Mouse (Mus musculus) C2C12 (cell line): ENCODE results near the gene Hdgfl2. TPM values are rescaled to one million over a fixed set of nuclear protein-coding genes. Genes with fewer than 3 reads are reported as not detected.

Experiments used
- H3K27me3 ChIP-seq: one replicate; pipeline ENCODE4 v1.6.1; 2011; ENCODE audit not compliant: control insufficient read depth, insufficient read depth, insufficient read length
- H3K36me3 ChIP-seq: one replicate; pipeline ENCODE4 v1.6.1; 2011; ENCODE audit not compliant: control insufficient read depth, insufficient read depth
- H3K4me3 ChIP-seq: one replicate; pipeline ENCODE4 v1.5.1; 2011; ENCODE audit warnings: mild to moderate bottlenecking, control low read depth; ENCODE audit not compliant: poor library complexity, insufficient read depth, severe bottlenecking
- H3K79me2 ChIP-seq: one replicate; pipeline ENCODE4 v1.6.1; 2011; ENCODE audit not compliant: control insufficient read depth, insufficient read depth
- H3K79me3 ChIP-seq: one replicate; pipeline ENCODE4 v1.6.1; 2011; ENCODE audit warnings: low read depth, control low read depth
- H3ac ChIP-seq: one replicate; pipeline ENCODE3; 2011; ENCODE audit warnings: low read depth; ENCODE audit not compliant: control insufficient read depth, insufficient read length
- CEBPB ChIP-seq: IDR thresholded peaks from one replicate; pipeline ENCODE4 v1.6.1; 2011; ENCODE audit warnings: low read depth, mild to moderate bottlenecking, control low read depth, moderate library complexity
- CTCF ChIP-seq: IDR thresholded peaks from one replicate; pipeline ENCODE4 v1.5.1; 2011; ENCODE audit not compliant: control insufficient read depth, insufficient read depth, insufficient read length
- FOSL1 ChIP-seq: IDR thresholded peaks from one replicate; pipeline ENCODE4 v1.8.0; 2011; ENCODE audit warnings: mild to moderate bottlenecking, low read length; ENCODE audit not compliant: poor library complexity, insufficient read depth, severe bottlenecking
- MAX ChIP-seq: IDR thresholded peaks from one replicate; pipeline ENCODE4 v1.6.1; 2011; ENCODE audit warnings: mild to moderate bottlenecking, control low read depth
- MYOD1 ChIP-seq: IDR thresholded peaks from one replicate; pipeline ENCODE4 v1.6.1; 2011; ENCODE audit warnings: low read depth; ENCODE audit not compliant: control insufficient read depth, insufficient read length
- MYOG ChIP-seq: IDR thresholded peaks from one replicate; pipeline ENCODE4 v1.6.1; 2011; ENCODE audit not compliant: control insufficient read depth, insufficient read length; ENCODE audit errors: extremely low read depth
- USF1 ChIP-seq: IDR thresholded peaks from one replicate; pipeline ENCODE4 v1.6.1; 2011; ENCODE audit warnings: low read depth, mild to moderate bottlenecking, control low read depth, moderate library complexity
- long read RNA-seq, 2 experiments: library from polyadenylated mRNA; unstranded; transcript quantifications; one replicate each; pipeline ENCODE4 v2.0.0; 2019 to 2020
- polyA plus RNA-seq: library from polyadenylated mRNA; unstranded; fragments of >200 nt; fragmentation: generic; extraction: Trizol; gene quantifications from one replicate; pipeline ENCODE4 v1.2.1, GENCODE M21; 2012; ENCODE audit warnings: missing spikeins

Hdgfl2 gene
- 64.5 TPM for polyA plus RNA-seq
- long read RNA-seq, experiment 1, transcript Hdgfl2-212 (16 exons, 2,270 nt): major isoform, 27 of 93 reads
- long read RNA-seq, experiment 1, transcript Hdgfl2-210 (16 exons, 2,238 nt): minor isoform, 14 of 93 reads
- long read RNA-seq, experiment 1, partial matches to known transcripts: 21 of 93 reads
- long read RNA-seq, experiment 1, other reads (novel, unspliced or antisense): 27 of 93 reads
- long read RNA-seq, experiment 2, transcript Hdgfl2-210 (16 exons, 2,238 nt): minor isoform, 205 of 1,011 reads
- long read RNA-seq, experiment 2, transcript Hdgfl2-212 (16 exons, 2,270 nt): major isoform, 367 of 1,011 reads
- long read RNA-seq, experiment 2, transcript Hdgfl2-201 (16 exons, 2,264 nt): minor isoform, 15 of 1,011 reads
- long read RNA-seq, experiment 2, partial matches to known transcripts: 11 of 1,011 reads
- long read RNA-seq, experiment 2, other reads (novel, unspliced or antisense): 413 of 1,011 reads

- H3ac ChIP-seq: peak within 1 kb of the TSS; percentile 93
These were observed at the start of gene Hdgfl2 for GRCm38 (mm10) chr17:56078880-56079795. Hdgfl2 (plus strand) TSS chr17:56079634.

GRCm38 (mm10) chr17:56030238-56030870, 49.1 kb upstream of the Hdgfl2 start:
- H3K36me3 ChIP-seq: peaks cover 34% of the 10 kb centered on the region
- peaks cover 77% of the 10 kb centered on the region for H3K79me3 ChIP-seq
- H3K4me3 ChIP-seq: no peak overlapping the region
- H3K27me3 ChIP-seq: no peaks in the 10 kb centered on the region
- TF ChIP-seq MYOD1 (no peak), MYOG (no peak), FOSL1 (no peak), CEBPB (no peak)
- H3K79me2 ChIP-seq: peaks cover 96% of the 10 kb centered on the region
- peak overlapping the region; percentile 15 for H3ac ChIP-seq

More at GRCm38 (mm10) chr17:56078880-56079795, at the start of gene Hdgfl2:
- TF ChIP-seq MAX (peak; percentile 73), CTCF (no peak)
- Histone ChIP-seq H3K36me3 (peaks cover 21% of the 10 kb centered on the region), H3K4me3 (peak within 1 kb of the TSS; percentile 64), H3K79me3 (peaks cover 27% of the 10 kb centered on the region), H3K79me2 (peaks cover 46% of the 10 kb centered on the region), H3K27me3 (no peaks in the 10 kb centered on the region)

- peaks cover 96% of the 10 kb centered on the region for H3K79me2 ChIP-seq
- peak overlapping the region; percentile 15 for H3ac ChIP-seq
- TF ChIP-seq MYOG: no peak
- TF ChIP-seq CTCF: peak; percentile 2
- TF ChIP-seq MYOD1: peak; percentile 46
- TF ChIP-seq MAX: no peak
- H3K79me3 ChIP-seq: peaks cover 78% of the 10 kb centered on the region
- H3K36me3 ChIP-seq: peaks cover 34% of the 10 kb centered on the region
- no peaks in the 10 kb centered on the region for H3K27me3 ChIP-seq
- no peak overlapping the region for H3K4me3 ChIP-seq
These were observed 48.5 kb upstream of the Hdgfl2 start for GRCm38 (mm10) chr17:56030919-56031318.

DNA sequence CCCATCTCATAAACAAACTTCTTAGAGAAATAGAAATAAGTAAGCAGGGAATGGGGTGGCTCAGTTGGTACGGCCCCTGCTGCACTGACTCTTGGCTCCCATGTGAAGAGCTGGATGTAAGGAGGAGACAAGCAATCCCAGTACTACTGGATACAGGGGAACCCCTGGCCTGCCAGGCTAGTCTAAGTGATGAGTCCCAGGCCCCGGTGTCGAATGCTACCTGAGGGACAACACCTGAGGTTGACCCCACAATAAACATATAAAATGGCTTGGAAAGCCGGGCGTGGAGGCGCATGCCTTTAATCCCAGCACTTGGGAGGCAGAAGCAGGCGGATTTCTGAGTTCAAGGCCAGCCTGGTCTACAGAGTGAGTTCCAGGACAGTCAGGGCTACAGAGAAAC, 48.0 kb upstream of the Hdgfl2 start:
- TF ChIP-seq CTCF: no peak
- no peak for TF ChIP-seq USF1
- no peak for TF ChIP-seq MYOD1
- TF ChIP-seq MYOG: no peak
- no peak for TF ChIP-seq FOSL1
- TF ChIP-seq CEBPB: no peak
- no peak for TF ChIP-seq MAX
- H3K79me3 ChIP-seq: peaks cover 78% of the 10 kb centered on the region
- peaks cover 34% of the 10 kb centered on the region for H3K36me3 ChIP-seq
- no peak overlapping the region for H3K4me3 ChIP-seq
- no peaks in the 10 kb centered on the region for H3K27me3 ChIP-seq
- no peak overlapping the region for H3ac ChIP-seq
- H3K79me2 ChIP-seq: peaks cover 99% of the 10 kb centered on the region

GRCm38 (mm10) chr17:56032127-56032733, 47.2 kb upstream of the Hdgfl2 start:
- peak overlapping the region; percentile 50 for H3ac ChIP-seq
- peaks cover 78% of the 10 kb centered on the region for H3K79me3 ChIP-seq
- peaks cover 34% of the 10 kb centered on the region for H3K36me3 ChIP-seq
- TF ChIP-seq CTCF (no peak), CEBPB (no peak), USF1 (no peak), FOSL1 (no peak), MAX (no peak), MYOD1 (no peak), MYOG (no peak)
- no peak overlapping the region for H3K4me3 ChIP-seq
- no peaks in the 10 kb centered on the region for H3K27me3 ChIP-seq
- peaks cover 92% of the 10 kb centered on the region for H3K79me2 ChIP-seq
